ENCODE assay signal across 10 mouse cellular contexts in the genomic region with DNA sequence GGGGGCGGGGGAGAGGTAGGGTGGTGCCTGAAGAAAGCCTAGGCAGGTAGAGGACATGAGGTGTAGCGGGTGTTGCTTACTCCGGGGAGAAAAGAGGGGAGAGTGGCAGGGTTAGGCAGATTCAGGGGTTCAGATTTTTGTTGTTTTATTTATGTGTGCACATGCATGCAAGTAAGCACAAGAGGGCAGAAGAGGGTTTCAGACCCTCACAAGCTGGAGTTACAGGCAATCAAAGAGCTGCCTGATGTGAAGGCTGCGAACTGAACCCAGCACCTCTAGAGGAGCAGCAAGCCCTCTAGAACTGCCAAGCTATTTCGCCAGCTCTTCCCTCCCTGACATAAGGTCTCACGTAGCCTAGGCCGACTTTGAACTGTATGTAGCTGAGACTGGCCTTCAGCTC. TPM values are rescaled to one million over a fixed set of nuclear protein-coding genes. Genes with fewer than 3 reads are reported as not detected.
A peak's percentile ranks its signal among the peaks of the same experiment; 100 is the strongest.
DNase-seq lines count a peak whose midpoint lies in the region; ATAC-seq and TF ChIP-seq lines count a peak whose summit lies in the region.
"Had no signal": no experiment of that assay in that cellular context is flagged by ENCODE, and none has a peak within 500 bp of the region (broad histone marks: within the 10 kb centered on the region; RNA-seq: fewer than 3 reads in every experiment).

No protein-coding gene starts in this region.

- H3K9me3 ChIP-seq in lung, postnatal 0 days (ENCODE audit: low read length), result no peaks in the 10 kb centered on the region
- no peaks in the 10 kb centered on the region for H3K9me3 ChIP-seq in hindbrain, embryonic 11.5 days (ENCODE audit: control insufficient read depth, low read length)
- no peaks in the 10 kb centered on the region for H3K9me3 ChIP-seq in forebrain, embryonic 13.5 days (replicated peaks)

- no peaks in the 10 kb centered on the region for H3K27me3 ChIP-seq in lung, postnatal 0 days (replicated peaks; ENCODE audit: insufficient read depth, low read length)
- H3K27me3 ChIP-seq in hindbrain, embryonic 11.5 days (ENCODE audit: control insufficient read depth, insufficient read depth, low read length), result peaks cover 15% of the 10 kb centered on the region
- H3K27me3 ChIP-seq in forebrain, embryonic 13.5 days, result peaks cover 47% of the 10 kb centered on the region
- H3K27me3 ChIP-seq: Patski had no signal

- TF ChIP-seq CTCF in lung, postnatal 0 days (IDR thresholded peaks at IDR 0.05), result peak; percentile 36

- peaks cover 16% of the 10 kb centered on the region for H3K4me1 ChIP-seq in lung, postnatal 0 days (ENCODE audit: insufficient read depth, low read depth, low read length)
- H3K4me1 ChIP-seq in hindbrain, embryonic 11.5 days (replicated peaks; ENCODE audit: control insufficient read depth, insufficient read depth, low read length), result peaks cover 4% of the 10 kb centered on the region; the same call in 1 of the 2 replicates
- H3K4me1 ChIP-seq in forebrain, embryonic 13.5 days, result peaks cover 12% of the 10 kb centered on the region

- no peak for TF ChIP-seq EP300 in lung, postnatal 0 days (IDR thresholded peaks at IDR 0.05)

- 56% methylated on average over 7 of the region's 7 CpGs for WGBS in lung, postnatal 0 days
- WGBS in hindbrain, embryonic 11.5 days, result 36% methylated on average over 7 of the region's 7 CpGs
- WGBS in forebrain, embryonic 13.5 days, result 41% methylated on average over 7 of the region's 7 CpGs

- no peak for ATAC-seq in lung, postnatal 0 days
- ATAC-seq in hindbrain, embryonic 11.5 days (ENCODE audit: low FRiP score), result no peak
- no peak for ATAC-seq in forebrain, embryonic 13.5 days

- no peak overlapping the region for H3K27ac ChIP-seq in lung, postnatal 0 days (ENCODE audit: low read length)
- H3K27ac ChIP-seq in hindbrain, embryonic 11.5 days (ENCODE audit: low read depth, low read length), result no peak overlapping the region
- no peak overlapping the region for H3K27ac ChIP-seq in forebrain, embryonic 13.5 days

- no peaks in the 10 kb centered on the region for H3K36me3 ChIP-seq in lung, postnatal 0 days (ENCODE audit: insufficient read depth, low read length)
- no peaks in the 10 kb centered on the region for H3K36me3 ChIP-seq in hindbrain, embryonic 11.5 days (ENCODE audit: control insufficient read depth, insufficient read depth, low read length)
- H3K36me3 ChIP-seq in forebrain, embryonic 13.5 days (ENCODE audit: poor library complexity, severe bottlenecking), result no peaks in the 10 kb centered on the region

- no peak overlapping the region for H3K4me2 ChIP-seq in lung, postnatal 0 days (replicated peaks; ENCODE audit: low read depth, low read length)
- no peak overlapping the region for H3K4me2 ChIP-seq in hindbrain, embryonic 11.5 days (replicated peaks; ENCODE audit: low read depth, low read length)
- H3K4me2 ChIP-seq in forebrain, embryonic 13.5 days, result no peak overlapping the region

- H3K4me3 ChIP-seq in lung, postnatal 0 days (ENCODE audit: low read depth, low read length), result no peak overlapping the region
- no peak overlapping the region for H3K4me3 ChIP-seq in hindbrain, embryonic 11.5 days (ENCODE audit: low read depth, low read length)
- H3K4me3 ChIP-seq in forebrain, embryonic 13.5 days, result no peak overlapping the region

- DNase-seq in cerebellum, adult 9-11 months, result peak; percentile 24
- no peak for DNase-seq in cerebellum, postnatal 36 days
- peak; percentile 39 for DNase-seq in lung, postnatal 0 days (ENCODE audit: low spot score)
- no peak for DNase-seq in lung, postnatal 14 days
- DNase-seq in hindbrain, embryonic 11.5 days (ENCODE audit: low spot score), result peak; percentile 21
- DNase-seq in retina, postnatal 1 day, result peak; percentile 46
- no peak for DNase-seq in adrenal gland, adult 18-20 months (ENCODE audit: low spot score in 2 of 2)

- no peak overlapping the region for H3K9ac ChIP-seq in lung, postnatal 0 days (replicated peaks; ENCODE audit: low read depth)
- H3K9ac ChIP-seq in hindbrain, embryonic 11.5 days (ENCODE audit: low read depth, low read length), result no peak overlapping the region
- H3K9ac ChIP-seq in forebrain, embryonic 13.5 days, result no peak overlapping the region

RNA-seq across cellular contexts. Expression of gene Capn1, which starts 0.8 kb away (rescaled TPM):
- polyA plus RNA-seq in lung, postnatal 0 days (2015; fragmentation: Nextera tagmentation; extraction: Ambion mirVana), result 11.9 and 14.3 TPM in 2 replicates
- polyA plus RNA-seq in hindbrain, embryonic 11.5 days (2014; fragmentation: Nextera tagmentation; extraction: Ambion mirVana), result 3.8 and 4.2 TPM in 2 replicates
- polyA plus RNA-seq in forebrain, embryonic 13.5 days (2015; fragmentation: Nextera tagmentation; extraction: Ambion mirVana), result 1.0 and 1.1 TPM in 2 replicates
- total RNA-seq in adrenal gland, adult 18-20 months (2021), result 10 to 100 TPM; 31.6 to 35.5 TPM

RNA-seq across cellular contexts. Expression of gene Syvn1, which starts 29.8 kb away (rescaled TPM):
- 16.3 and 18.7 TPM in 2 replicates for polyA plus RNA-seq in lung, postnatal 0 days (2015; fragmentation: Nextera tagmentation; extraction: Ambion mirVana)
- polyA plus RNA-seq in hindbrain, embryonic 11.5 days (2014; fragmentation: Nextera tagmentation; extraction: Ambion mirVana), result 23.9 and 27.1 TPM in 2 replicates
- polyA plus RNA-seq in forebrain, embryonic 13.5 days (2015; fragmentation: Nextera tagmentation; extraction: Ambion mirVana), result 23.8 and 26.0 TPM in 2 replicates
- 10 to 100 TPM; 49.7 to 71.3 TPM for total RNA-seq in adrenal gland, adult 18-20 months (2021)

RNA-seq across cellular contexts. Expression of gene Slc22a20, which starts 30.6 kb away (rescaled TPM):
- not detected in 2 replicates for polyA plus RNA-seq in lung, postnatal 0 days (2015; fragmentation: Nextera tagmentation; extraction: Ambion mirVana)
- not detected in 2 replicates for polyA plus RNA-seq in hindbrain, embryonic 11.5 days (2014; fragmentation: Nextera tagmentation; extraction: Ambion mirVana)
- not detected in 2 replicates for polyA plus RNA-seq in forebrain, embryonic 13.5 days (2015; fragmentation: Nextera tagmentation; extraction: Ambion mirVana)
- not detected for total RNA-seq in adrenal gland, adult 18-20 months (2021)
- total RNA-seq: gastrocnemius, postnatal 25 days had no signal
- polyA plus RNA-seq: Patski had no signal

RNA-seq across cellular contexts. Expression of gene Mrpl49, which starts 41.1 kb away (rescaled TPM):
- 36.7 and 37.6 TPM in 2 replicates for polyA plus RNA-seq in lung, postnatal 0 days (2015; fragmentation: Nextera tagmentation; extraction: Ambion mirVana)
- 81.7 and 86.6 TPM in 2 replicates for polyA plus RNA-seq in hindbrain, embryonic 11.5 days (2014; fragmentation: Nextera tagmentation; extraction: Ambion mirVana)
- polyA plus RNA-seq in forebrain, embryonic 13.5 days (2015; fragmentation: Nextera tagmentation; extraction: Ambion mirVana), result 75.6 and 80.7 TPM in 2 replicates
- total RNA-seq in adrenal gland, adult 18-20 months (2021), result 10 to 100 TPM; 53.3 to 59.7 TPM

RNA-seq across cellular contexts. Expression of gene Fau, which starts 41.1 kb away (rescaled TPM):
- 784 and 827 TPM in 2 replicates for polyA plus RNA-seq in lung, postnatal 0 days (2015; fragmentation: Nextera tagmentation; extraction: Ambion mirVana)
- 749 and 751 TPM in 2 replicates for polyA plus RNA-seq in hindbrain, embryonic 11.5 days (2014; fragmentation: Nextera tagmentation; extraction: Ambion mirVana)
- polyA plus RNA-seq in forebrain, embryonic 13.5 days (2015; fragmentation: Nextera tagmentation; extraction: Ambion mirVana), result 677 and 758 TPM in 2 replicates
- total RNA-seq in adrenal gland, adult 18-20 months (2021), result 1,000 to 10,000 TPM; 1,067 to 1,157 TPM

Comparison
In these comparisons a context has a peak if more than half of its experiments do, and no peak if none do; other contexts are left out.
1. DNase-seq: peak in cerebellum, adult 9-11 months (single experiment), lung, postnatal 0 days (single experiment), hindbrain, embryonic 11.5 days (single experiment) and retina, postnatal 1 day (single experiment); none in cerebellum, postnatal 36 days (0 of 2), lung, postnatal 14 days (single experiment) and adrenal gland, adult 18-20 months (0 of 2).